Mouse (Mus musculus): ENCODE results near the gene Cep41.

DNA sequence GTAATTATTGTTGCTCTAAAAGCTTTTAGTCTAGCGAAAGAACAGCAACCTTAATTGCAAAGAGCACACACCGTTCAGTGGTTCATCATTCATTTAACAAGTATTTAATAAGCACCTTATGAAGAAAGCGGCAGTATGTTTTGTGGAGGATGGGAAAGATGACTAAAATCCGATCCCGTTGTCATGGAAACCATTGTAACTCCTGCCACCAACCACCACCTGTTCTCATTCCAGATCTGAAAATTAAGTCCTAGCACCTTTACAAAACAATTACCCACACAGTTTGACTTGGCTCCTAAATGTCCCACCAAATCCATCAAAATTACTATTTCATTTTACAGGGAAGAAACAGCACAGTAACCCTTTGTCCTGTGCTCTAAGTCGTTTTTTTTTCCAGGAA, 660 bp upstream of the Cep41 start:
- TF ChIP-seq ZNF384 (IDR thresholded peaks at IDR 0.05; ENCODE audit: low read depth, low read length) = no peak
- TF ChIP-seq CHD2 (IDR thresholded peaks at IDR 0.05; ENCODE audit: low read depth, low read length) = no peak

Measured in ES-E14 (cell line).